Mouse (Mus musculus) lung, adult 2 months (tissue): ENCODE measurements around the gene Tnrc6b.

Experiments used
- CTCF ChIP-seq: fragments of 200-500 bp; IDR thresholded peaks from 2 replicates; pipeline ENCODE4 v1.5.1; 2011; ENCODE audit warnings: mild to moderate bottlenecking, low read length, control low read depth; ENCODE audit not compliant: insufficient read depth
- POLR2A ChIP-seq: fragments of 200-500 bp; IDR thresholded peaks from 2 replicates; pipeline ENCODE4 v1.6.1; 2011; ENCODE audit warnings: low read depth, mild to moderate bottlenecking, control low read depth, low read length, borderline replicate concordance; ENCODE audit errors: extremely low read depth

- TF ChIP-seq POLR2A (no peak), CTCF (no peak)
Measured at GRCm38 (mm10) chr15:80701481-80702257, 9.4 kb upstream of the Tnrc6b start.
